In the genomic region with DNA sequence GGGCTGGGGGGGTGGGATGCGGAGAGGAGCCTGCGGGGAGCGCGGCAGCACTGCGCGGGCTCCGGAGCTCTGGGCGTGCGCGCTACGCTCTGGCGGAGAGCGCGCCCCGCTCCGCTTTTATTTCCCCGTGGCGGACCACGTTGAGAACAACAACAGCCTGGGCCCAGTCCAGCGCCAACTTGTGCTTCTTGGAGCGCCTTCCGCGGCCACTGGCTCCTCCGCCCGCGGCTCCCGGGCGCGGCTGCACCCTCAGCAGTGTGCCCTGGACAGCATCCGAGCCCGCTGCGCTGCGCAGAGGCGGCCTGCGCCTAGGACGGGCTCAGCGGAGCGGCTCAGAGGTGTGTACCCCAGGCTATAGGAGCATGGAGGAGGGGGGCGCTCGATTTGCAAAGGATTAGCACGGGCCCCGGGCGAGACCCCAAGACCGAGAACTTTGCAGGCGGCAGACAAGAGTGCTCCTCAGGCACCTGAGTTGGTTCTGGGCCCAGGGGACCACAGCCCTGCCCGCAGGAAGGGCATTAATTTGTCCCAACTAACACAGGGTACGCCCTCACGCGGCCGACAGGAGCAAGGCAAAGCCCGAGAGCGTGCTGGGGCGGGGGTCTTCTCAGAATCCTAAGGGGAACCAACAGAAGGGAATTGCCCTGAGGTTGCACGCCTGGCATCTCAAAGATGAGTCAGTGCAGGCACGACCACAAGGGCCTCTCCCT, we compare ENCODE assay signal across 8 mouse cellular contexts. TPM values are rescaled to one million over a fixed set of nuclear protein-coding genes. Genes with fewer than 3 reads are reported as not detected.
A peak's percentile ranks its signal among the peaks of the same experiment; 100 is the strongest.
DNase-seq lines count a peak whose midpoint lies in the region; ATAC-seq and TF ChIP-seq lines count a peak whose summit lies in the region.

Gene H1fx (minus strand): TSS at position 91 of the 710 bp plus-strand sequence.

- peak within 1 kb of the TSS; percentile 82 for H3K9ac ChIP-seq in intestine, embryonic 16.5 days (ENCODE audit: low read depth, low read length)
- peak within 1 kb of the TSS; percentile 97 for H3K9ac ChIP-seq in limb, embryonic 13.5 days
- peak within 1 kb of the TSS; percentile 97 for H3K9ac ChIP-seq in midbrain, embryonic 12.5 days (replicated peaks)
- H3K9ac ChIP-seq in stomach, embryonic 15.5 days, result peak within 1 kb of the TSS; percentile 73

- WGBS in kidney, adult 2 months, result 2% methylated on average over 54 of the region's 55 CpGs
- WGBS in intestine, embryonic 16.5 days, result 1% methylated on average over 54 of the region's 55 CpGs
- under 1% methylated on average over 55 of the region's 55 CpGs for WGBS in limb, embryonic 13.5 days
- WGBS in midbrain, embryonic 12.5 days, result under 1% methylated on average over 53 of the region's 55 CpGs
- WGBS in stomach, embryonic 15.5 days, result under 1% methylated on average over 51 of the region's 55 CpGs

- TF ChIP-seq CTCF in kidney, adult 2 months (conservative IDR thresholded peaks at IDR 0.05; ENCODE audit: insufficient read depth, insufficient read length, low read depth, low read length), result no peak

- peak; percentile 45 for DNase-seq in kidney, adult 2 months
- no peak for DNase-seq in kidney, adult 11 months
- DNase-seq in embryo, embryonic 10.5 days (ENCODE audit: low spot score), result peak; percentile 86
- DNase-seq in gastrocnemius, postnatal 4 days (ENCODE audit: low spot score in 2 of 2), result peak; percentile 69 to 85

- no peak for TF ChIP-seq POLR2A in kidney, adult 2 months (IDR thresholded peaks at IDR 0.05; ENCODE audit: low read depth, low read length)

- no peaks in the 10 kb centered on the region for H3K36me3 ChIP-seq in kidney, adult 2 months (ENCODE audit: control insufficient read depth, insufficient read depth, low read length)
- H3K36me3 ChIP-seq in intestine, embryonic 16.5 days (ENCODE audit: control insufficient read depth, insufficient read depth, low read length), result no peaks in the 10 kb centered on the region
- H3K36me3 ChIP-seq in limb, embryonic 13.5 days, result peaks cover 27% of the 10 kb centered on the region
- peaks cover 28% of the 10 kb centered on the region for H3K36me3 ChIP-seq in midbrain, embryonic 12.5 days
- H3K36me3 ChIP-seq in stomach, embryonic 15.5 days, result no peaks in the 10 kb centered on the region

- peak within 1 kb of the TSS; percentile 85 for H3K4me2 ChIP-seq in intestine, embryonic 16.5 days (ENCODE audit: low read depth, low read length)
- H3K4me2 ChIP-seq in limb, embryonic 13.5 days (replicated peaks), result peak within 1 kb of the TSS; percentile 80
- H3K4me2 ChIP-seq in midbrain, embryonic 12.5 days (replicated peaks), result peak within 1 kb of the TSS; percentile 79
- peak within 1 kb of the TSS; percentile 85 for H3K4me2 ChIP-seq in stomach, embryonic 15.5 days

- H3K27me3 ChIP-seq in kidney, adult 2 months (replicated peaks; ENCODE audit: control insufficient read depth, insufficient read depth, low read length), result no peaks in the 10 kb centered on the region
- H3K27me3 ChIP-seq in intestine, embryonic 16.5 days (replicated peaks; ENCODE audit: control insufficient read depth, insufficient read depth, low read length), result no peaks in the 10 kb centered on the region; the same call in 1 of the 2 replicates
- H3K27me3 ChIP-seq in limb, embryonic 13.5 days, result no peaks in the 10 kb centered on the region
- no peaks in the 10 kb centered on the region for H3K27me3 ChIP-seq in midbrain, embryonic 12.5 days
- H3K27me3 ChIP-seq in stomach, embryonic 15.5 days (replicated peaks), result no peaks in the 10 kb centered on the region

- peak within 1 kb of the TSS; percentile 79 for H3K4me3 ChIP-seq in kidney, adult 2 months (ENCODE audit: insufficient read depth, low read depth, low read length)
- peak within 1 kb of the TSS; percentile 71 for H3K4me3 ChIP-seq in intestine, embryonic 16.5 days (ENCODE audit: low read length)
- peak within 1 kb of the TSS; percentile 98 for H3K4me3 ChIP-seq in limb, embryonic 13.5 days
- peak within 1 kb of the TSS; percentile 99 for H3K4me3 ChIP-seq in midbrain, embryonic 12.5 days
- H3K4me3 ChIP-seq in stomach, embryonic 15.5 days (replicated peaks), result peak within 1 kb of the TSS; percentile 83

- H3K27ac ChIP-seq in kidney, adult 2 months (ENCODE audit: insufficient read depth, low read depth, low read length), result no peak within 1 kb of the TSS
- peak within 1 kb of the TSS; percentile 77 for H3K27ac ChIP-seq in intestine, embryonic 16.5 days (ENCODE audit: low read length)
- peak within 1 kb of the TSS; percentile 94 for H3K27ac ChIP-seq in limb, embryonic 13.5 days
- H3K27ac ChIP-seq in midbrain, embryonic 12.5 days (replicated peaks), result peak within 1 kb of the TSS; percentile 95
- H3K27ac ChIP-seq in stomach, embryonic 15.5 days, result peak within 1 kb of the TSS; percentile 77

- no peaks in the 10 kb centered on the region for H3K4me1 ChIP-seq in kidney, adult 2 months (ENCODE audit: control insufficient read depth, insufficient read depth, low read length)
- peaks cover 7% of the 10 kb centered on the region for H3K4me1 ChIP-seq in intestine, embryonic 16.5 days (ENCODE audit: control insufficient read depth, insufficient read depth, low read length)
- peaks cover 20% of the 10 kb centered on the region for H3K4me1 ChIP-seq in limb, embryonic 13.5 days
- H3K4me1 ChIP-seq in midbrain, embryonic 12.5 days, result peaks cover 20% of the 10 kb centered on the region
- peaks cover 15% of the 10 kb centered on the region for H3K4me1 ChIP-seq in stomach, embryonic 15.5 days

- peak; percentile 86 for ATAC-seq in intestine, embryonic 16.5 days
- peak; percentile 87 for ATAC-seq in limb, embryonic 13.5 days (ENCODE audit: low FRiP score, low read depth)
- peak; percentile 76 for ATAC-seq in midbrain, embryonic 12.5 days (ENCODE audit: low FRiP score, low read depth)
- ATAC-seq in stomach, embryonic 15.5 days (ENCODE audit: insufficient read depth, low FRiP score, low read depth), result peak; percentile 82

- no peaks in the 10 kb centered on the region for H3K9me3 ChIP-seq in intestine, embryonic 16.5 days (ENCODE audit: control insufficient read depth, low read length)
- no peaks in the 10 kb centered on the region for H3K9me3 ChIP-seq in limb, embryonic 13.5 days
- no peaks in the 10 kb centered on the region for H3K9me3 ChIP-seq in midbrain, embryonic 12.5 days
- no peaks in the 10 kb centered on the region for H3K9me3 ChIP-seq in stomach, embryonic 15.5 days

RNA-seq across cellular contexts. Expression of gene H1fx, which starts in this region (rescaled TPM):
- 2.3 and 3.2 TPM in 2 replicates for polyA plus RNA-seq in kidney, adult 2 months (2012; rRNA removed)
- total RNA-seq in gastrocnemius, postnatal 4 days (2021), result 10 to 100 TPM; 31.9 to 40.7 TPM
- 2.4 and 4.1 TPM in 2 replicates for polyA plus RNA-seq in intestine, embryonic 16.5 days (2015; fragmentation: Nextera tagmentation; extraction: Ambion mirVana)
- polyA plus RNA-seq in limb, embryonic 13.5 days (2015; fragmentation: Nextera tagmentation; extraction: Ambion mirVana), result 27.8 and 40.0 TPM in 2 replicates
- polyA plus RNA-seq in midbrain, embryonic 12.5 days (2016; fragmentation: Nextera tagmentation; extraction: Ambion mirVana), result 81.7 and 87.7 TPM in 2 replicates
- polyA plus RNA-seq in stomach, embryonic 15.5 days (2015; fragmentation: Nextera tagmentation; extraction: Ambion mirVana), result 37.2 and 39.2 TPM in 2 replicates
